Mouse (Mus musculus) G1E (cell line): ENCODE measurements at regions not wholly inside any gene's neighbourhood (a gene's known extent, or its start where the extent isn't known, plus 50 kb on each side); places are given as distances from the start of the nearest gene placed in this dataset.

Source experiments
- ATAC-seq: 2 replicates; pipeline ENCODE4 v1.8.0; 2016; ENCODE audit warnings: mild to moderate bottlenecking; ENCODE audit not compliant: insufficient number of reproducible peaks, poor library complexity, low FRiP score, severe bottlenecking; ENCODE audit errors: extremely low read depth
- DNase-seq: peaks from one replicate; pipeline ENCODE4 v3.0.0; 2012; ENCODE audit warnings: low spot score
- H3K27me3 ChIP-seq: 2 replicates; pipeline ENCODE4 v1.6.1; 2012; ENCODE audit warnings: mild to moderate bottlenecking, low read length, inconsistent platforms; ENCODE audit not compliant: insufficient read depth
- H3K36me3 ChIP-seq: replicated peaks from 2 replicates; pipeline ENCODE3; 2012; ENCODE audit warnings: mild to moderate bottlenecking, inconsistent platforms
- H3K4me1 ChIP-seq: 2 replicates; pipeline ENCODE4 v1.6.1; 2012; ENCODE audit warnings: low read depth, low read length, inconsistent platforms, mixed read lengths; ENCODE audit not compliant: insufficient read depth
- H3K4me3 ChIP-seq: 2 replicates; pipeline ENCODE4 v1.5.1; 2012; ENCODE audit warnings: low read depth, mild to moderate bottlenecking, inconsistent platforms, low read length, moderate library complexity, mixed read lengths
- H3K9me3 ChIP-seq: replicated peaks from 2 replicates; pipeline ENCODE4 v1.6.1; 2012; ENCODE audit warnings: inconsistent platforms
- CTCF ChIP-seq: IDR thresholded peaks from 2 replicates; pipeline ENCODE4 v1.5.1; 2012; ENCODE audit warnings: low read depth, low read length, inconsistent platforms, mixed read lengths
- GATA1 ChIP-seq: IDR thresholded peaks from 2 replicates; pipeline ENCODE4 v1.6.1; 2012; ENCODE audit warnings: borderline replicate concordance, low read length, inconsistent platforms, mixed read lengths
- GATA2 ChIP-seq: IDR thresholded peaks from 2 replicates; pipeline ENCODE4 v1.6.1; 2012; ENCODE audit warnings: low read depth, low read length, inconsistent platforms, borderline replicate concordance
- POLR2AphosphoS5 ChIP-seq: IDR thresholded peaks from 2 replicates; pipeline ENCODE4 v1.6.1; 2012; ENCODE audit warnings: low read depth, low read length, inconsistent platforms; ENCODE audit not compliant: insufficient replicate concordance
- TAL1 ChIP-seq: conservative IDR thresholded peaks from 2 replicates; pipeline ENCODE4 v1.6.1; 2012; ENCODE audit warnings: low read depth, low read length, inconsistent platforms, mixed read lengths

DNA sequence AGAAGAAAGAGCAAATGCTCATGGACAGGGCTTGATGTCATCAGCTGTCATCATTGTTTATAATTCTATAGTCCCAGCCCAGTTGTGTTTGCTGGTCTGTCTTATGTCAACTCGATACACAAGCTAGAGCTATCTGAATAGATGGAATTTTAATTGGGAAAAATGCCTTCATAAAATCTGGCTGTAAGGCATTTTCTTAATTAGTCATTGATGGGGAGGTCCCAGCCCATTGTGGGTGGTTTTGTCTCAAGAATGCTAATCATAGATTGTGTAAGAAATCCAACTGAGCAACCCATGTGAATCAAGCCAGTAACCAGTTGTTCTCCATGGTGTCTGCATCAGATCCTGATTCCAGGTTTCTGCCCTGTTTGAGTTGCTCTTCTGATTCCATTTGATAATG lies 400.1 kb downstream of the Gm11232 start:
- ATAC-seq: no peak

DNA sequence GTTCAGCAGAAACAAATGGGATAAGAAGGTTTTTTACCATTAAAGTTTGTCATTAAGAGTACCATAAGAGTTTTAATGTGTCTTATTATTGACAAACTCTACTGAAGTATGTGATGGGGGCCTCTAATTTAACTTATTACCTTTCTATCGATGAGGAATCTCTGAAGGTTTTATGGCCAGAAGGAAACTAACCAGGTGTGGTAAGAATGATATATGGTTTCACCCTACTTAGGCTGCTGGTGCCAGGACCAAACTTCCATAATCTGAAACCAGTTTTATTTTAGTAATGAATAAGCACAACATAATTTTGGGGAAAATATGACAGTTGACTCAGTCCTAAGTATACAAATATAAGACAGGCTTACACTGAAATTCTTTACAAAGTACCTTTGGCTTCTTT lies 401.1 kb downstream of the Gm11232 start:
- no peaks in the 10 kb centered on the region for H3K4me1 ChIP-seq
- TF ChIP-seq GATA1 (no peak), TAL1 (no peak), CTCF (no peak), POLR2AphosphoS5 (no peak), GATA2 (no peak)
- peaks cover 4% of the 10 kb centered on the region; the same call in 1 of the 2 replicates for H3K9me3 ChIP-seq
- no peak for ATAC-seq
- no peaks in the 10 kb centered on the region for H3K36me3 ChIP-seq
- H3K4me3 ChIP-seq: no peak overlapping the region
- no peaks in the 10 kb centered on the region for H3K27me3 ChIP-seq
- no peak for DNase-seq

More for the DNA sequence above, 400.1 kb downstream of the Gm11232 start:
- no peak overlapping the region for H3K4me3 ChIP-seq
- DNase-seq: no peak
- H3K4me1 ChIP-seq: no peaks in the 10 kb centered on the region
- TF ChIP-seq CTCF (no peak), GATA2 (no peak)
- H3K36me3 ChIP-seq: no peaks in the 10 kb centered on the region
- H3K9me3 ChIP-seq: peaks cover 4% of the 10 kb centered on the region; the same call in 1 of the 2 replicates
- H3K27me3 ChIP-seq: no peaks in the 10 kb centered on the region

GRCm38 (mm10) chr4:71356310-71356709 lies 401.5 kb downstream of the Gm11232 start:
- no peak overlapping the region for H3K4me3 ChIP-seq
- TF ChIP-seq POLR2AphosphoS5: no peak
- no peak for TF ChIP-seq CTCF
- TF ChIP-seq TAL1: no peak
- no peak for TF ChIP-seq GATA2
- TF ChIP-seq GATA1: no peak
- H3K9me3 ChIP-seq: peaks cover 4% of the 10 kb centered on the region; the same call in 1 of the 2 replicates
- DNase-seq: no peak
- no peaks in the 10 kb centered on the region for H3K36me3 ChIP-seq
- H3K27me3 ChIP-seq: no peaks in the 10 kb centered on the region
- ATAC-seq: no peak
- no peaks in the 10 kb centered on the region for H3K4me1 ChIP-seq

DNA sequence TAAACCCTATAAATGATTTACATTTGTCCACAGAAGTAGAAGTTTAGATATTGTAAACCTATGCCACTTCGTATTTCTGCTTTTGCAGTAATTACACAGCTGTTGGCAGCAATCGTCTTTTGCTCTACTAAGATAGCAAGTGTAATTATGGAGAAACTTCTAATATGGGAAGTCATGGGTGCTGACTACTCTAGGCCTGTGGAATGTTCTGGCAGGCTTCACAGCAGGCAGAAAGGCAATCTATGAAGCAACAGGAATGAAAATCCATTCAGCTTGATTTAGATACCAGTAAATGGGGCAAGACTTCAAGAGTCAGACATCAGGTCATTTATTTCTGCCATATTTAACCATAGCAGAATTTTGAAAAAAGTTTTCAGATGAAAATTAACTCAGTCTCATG lies 405.9 kb downstream of the Gm11232 start:
- no peaks in the 10 kb centered on the region for H3K4me1 ChIP-seq
- no peaks in the 10 kb centered on the region for H3K36me3 ChIP-seq
- H3K27me3 ChIP-seq: no peaks in the 10 kb centered on the region
- H3K4me3 ChIP-seq: no peak overlapping the region
- no peak for DNase-seq
- no peak for ATAC-seq
- TF ChIP-seq CTCF (no peak), POLR2AphosphoS5 (no peak), GATA2 (no peak), GATA1 (no peak), TAL1 (no peak)
- H3K9me3 ChIP-seq: no peaks in the 10 kb centered on the region

DNA sequence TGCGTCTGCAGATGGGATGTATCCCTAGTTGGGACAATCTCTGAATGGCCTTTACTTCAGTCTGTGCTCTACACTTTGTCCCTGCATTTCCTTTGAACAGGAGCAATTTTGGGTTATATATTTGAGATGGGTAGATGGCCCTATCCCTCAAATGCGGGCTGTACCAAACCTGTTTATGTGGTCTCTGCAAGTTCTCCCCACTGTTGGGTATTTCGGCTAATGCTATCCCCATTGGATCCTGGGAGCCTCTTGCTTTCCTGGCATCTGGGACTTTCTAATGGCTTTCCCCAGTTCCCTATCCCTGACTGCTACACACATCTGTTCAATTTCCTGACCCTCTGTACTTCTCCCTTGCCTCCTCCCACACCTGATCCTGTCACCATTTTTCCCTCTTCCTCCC lies 414.7 kb downstream of the Gm11232 start:
- H3K27me3 ChIP-seq: no peaks in the 10 kb centered on the region
- no peaks in the 10 kb centered on the region for H3K9me3 ChIP-seq

GRCm38 (mm10) chr4:71338582-71338981 lies 419.2 kb downstream of the Gm11232 start:
- H3K4me3 ChIP-seq: no peak overlapping the region
- H3K9me3 ChIP-seq: no peaks in the 10 kb centered on the region
- TF ChIP-seq POLR2AphosphoS5 (no peak), CTCF (no peak), GATA2 (no peak), GATA1 (no peak), TAL1 (no peak)
- no peaks in the 10 kb centered on the region for H3K36me3 ChIP-seq
- no peaks in the 10 kb centered on the region for H3K27me3 ChIP-seq
- H3K4me1 ChIP-seq: no peaks in the 10 kb centered on the region
- no peak for ATAC-seq
- no peak for DNase-seq

More for the DNA sequence above, 414.7 kb downstream of the Gm11232 start:
- DNase-seq: no peak
- ATAC-seq: no peak
- H3K36me3 ChIP-seq: no peaks in the 10 kb centered on the region
- H3K4me3 ChIP-seq: no peak overlapping the region
- H3K4me1 ChIP-seq: no peaks in the 10 kb centered on the region
- no peak for TF ChIP-seq POLR2AphosphoS5
- no peak for TF ChIP-seq CTCF
- TF ChIP-seq TAL1: no peak
- no peak for TF ChIP-seq GATA1
- TF ChIP-seq GATA2: no peak

DNA sequence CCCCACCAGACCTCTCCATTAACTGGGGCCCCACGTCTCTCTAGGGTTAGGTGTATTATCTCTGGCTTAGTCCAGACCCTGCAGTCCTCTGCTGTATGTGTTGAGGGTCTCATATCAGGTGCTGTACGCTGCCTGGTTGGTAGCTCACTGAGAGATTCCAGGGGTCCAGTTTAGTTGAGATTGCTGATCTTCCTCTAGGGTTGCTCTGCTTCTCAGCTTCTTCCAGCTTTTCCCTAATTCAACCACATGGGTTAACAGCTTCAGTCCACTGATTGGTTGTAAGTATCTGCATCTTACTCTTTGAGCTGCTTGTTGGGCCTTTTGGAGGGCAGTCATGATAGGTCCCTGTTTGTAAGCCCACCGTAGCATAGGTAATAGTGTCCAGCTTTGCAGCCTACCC lies 425.1 kb downstream of the Gm11232 start:
- Histone ChIP-seq H3K9me3 (no peaks in the 10 kb centered on the region), H3K36me3 (no peaks in the 10 kb centered on the region), H3K4me3 (no peak overlapping the region), H3K27me3 (no peaks in the 10 kb centered on the region), H3K4me1 (no peaks in the 10 kb centered on the region)
- TF ChIP-seq CTCF: no peak
- no peak for TF ChIP-seq POLR2AphosphoS5
- TF ChIP-seq GATA2: no peak
- no peak for TF ChIP-seq TAL1
- ATAC-seq (no peak), DNase-seq (no peak)
